Mouse (Mus musculus) splenic B cell, adult 2 months (primary cell): ENCODE measurements around the gene Gm4301.
"Not testable (repeated sequence)": the region's sequence is repeated elsewhere in the genome, so short reads cannot be mapped to it uniquely, and the experiment has no call there.

ENCODE experiments used
- DNase-seq: peaks from one replicate; pipeline ENCODE4 v3.0.0-alpha.2; 2011; ENCODE audit warnings: low read depth, low spot score
- H3K27me3 ChIP-seq: 2 replicates; pipeline ENCODE4 v1.6.1; 2012; ENCODE audit warnings: mild to moderate bottlenecking, low read length, moderate library complexity, mixed read lengths; ENCODE audit not compliant: control insufficient read depth, poor library complexity, insufficient read depth, severe bottlenecking
- H3K36me3 ChIP-seq: 2 replicates; pipeline ENCODE4 v1.6.1; 2012; ENCODE audit warnings: mild to moderate bottlenecking, low read length, moderate library complexity, mixed read lengths; ENCODE audit not compliant: control insufficient read depth, poor library complexity, insufficient read depth, severe bottlenecking

The Gm4301 gene

DNA sequence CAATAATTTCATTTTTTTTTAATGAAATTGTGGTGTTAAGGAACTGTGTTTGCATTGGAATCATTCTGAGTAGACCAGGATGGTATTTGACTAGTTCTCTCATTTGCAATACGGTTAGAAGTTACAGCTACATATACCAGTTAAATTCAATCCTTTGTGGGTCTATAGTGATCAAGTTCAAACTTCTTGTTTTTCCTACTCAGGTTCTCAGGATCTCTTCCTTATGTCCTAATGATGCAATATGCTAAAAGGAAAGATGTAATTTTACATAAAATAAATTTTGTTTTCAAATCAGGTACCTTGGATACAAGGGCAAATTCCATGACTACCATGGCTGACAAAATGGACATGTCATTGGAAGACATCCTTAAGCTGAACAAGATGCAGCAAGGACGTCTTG, at the start of gene Gm4301:
Gene Gm4301 (plus strand): TSS at position 301 of the 400 bp plus-strand sequence.
- H3K36me3 ChIP-seq, DNase-seq, H3K27me3 ChIP-seq: not testable (repeated sequence)

DNA sequence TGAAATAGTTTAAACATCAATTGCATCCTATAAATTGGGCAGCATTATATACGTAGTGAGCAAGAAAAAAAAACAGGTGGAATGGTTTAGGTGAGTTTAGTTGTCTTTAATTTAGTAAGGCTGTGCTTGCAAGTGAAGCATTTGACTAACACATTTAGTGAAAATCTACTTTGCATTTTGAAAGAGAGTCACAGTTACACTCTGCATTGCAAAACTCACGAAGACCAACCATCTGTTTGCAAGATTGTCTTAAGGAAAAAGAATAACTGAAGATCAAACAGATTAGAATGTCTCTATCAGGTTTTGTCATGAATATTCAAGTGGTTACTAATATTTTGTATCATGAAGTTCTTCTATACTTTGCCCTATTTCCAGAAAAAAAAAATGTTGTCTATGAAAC, 39.4 kb upstream of the Gm4301 start:
- Histone ChIP-seq H3K36me3 (no peaks in the 10 kb centered on the region), H3K27me3 (no peaks in the 10 kb centered on the region)
- no peak for DNase-seq

DNA sequence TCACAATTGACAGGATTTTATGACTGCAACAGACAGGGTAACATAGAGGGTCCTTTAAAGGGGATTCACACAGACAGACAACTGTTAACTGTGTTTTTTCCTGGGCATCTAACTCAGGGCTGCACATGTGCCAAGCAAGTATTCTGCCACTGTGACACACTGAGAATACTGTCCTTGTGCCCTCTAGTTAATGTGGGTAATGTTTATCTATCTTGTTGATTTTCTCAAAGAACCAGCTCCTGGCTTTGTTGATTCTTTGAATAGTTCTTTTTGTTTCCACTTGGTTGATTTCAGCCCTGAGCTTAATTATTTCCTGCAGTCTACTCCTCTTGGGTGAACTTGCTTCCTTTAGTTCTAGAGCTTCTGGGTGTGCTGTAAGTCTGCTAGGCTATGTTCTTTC, 35.4 kb upstream of the Gm4301 start:
- DNase-seq: not testable (repeated sequence)

DNA sequence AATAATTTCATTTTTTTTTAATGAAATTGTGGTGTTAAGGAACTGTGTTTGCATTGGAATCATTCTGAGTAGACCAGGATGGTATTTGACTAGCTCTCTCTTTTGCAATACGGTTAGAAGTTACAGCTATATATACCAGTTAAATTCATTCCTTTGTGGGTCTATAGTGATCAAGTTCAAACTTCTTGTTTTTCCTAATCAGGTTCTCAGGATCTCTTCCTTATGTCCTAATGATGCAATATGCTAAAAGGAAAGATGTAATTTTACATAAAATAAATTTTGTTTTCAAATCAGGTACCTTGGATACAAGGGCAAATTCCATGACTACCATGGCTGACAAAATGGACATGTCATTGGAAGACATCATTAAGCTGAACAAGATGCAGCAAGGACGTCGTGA, 5.1 kb downstream of the Gm4301 start, which contains the start of gene Gm4302:
Gene Gm4302 (plus strand): TSS at position 301 of the 400 bp plus-strand sequence.
- not testable (repeated sequence) for H3K36me3 ChIP-seq, DNase-seq, H3K27me3 ChIP-seq

More for the DNA sequence above, 35.4 kb upstream of the Gm4301 start:
- not testable (repeated sequence) for H3K36me3 ChIP-seq, H3K27me3 ChIP-seq

DNA sequence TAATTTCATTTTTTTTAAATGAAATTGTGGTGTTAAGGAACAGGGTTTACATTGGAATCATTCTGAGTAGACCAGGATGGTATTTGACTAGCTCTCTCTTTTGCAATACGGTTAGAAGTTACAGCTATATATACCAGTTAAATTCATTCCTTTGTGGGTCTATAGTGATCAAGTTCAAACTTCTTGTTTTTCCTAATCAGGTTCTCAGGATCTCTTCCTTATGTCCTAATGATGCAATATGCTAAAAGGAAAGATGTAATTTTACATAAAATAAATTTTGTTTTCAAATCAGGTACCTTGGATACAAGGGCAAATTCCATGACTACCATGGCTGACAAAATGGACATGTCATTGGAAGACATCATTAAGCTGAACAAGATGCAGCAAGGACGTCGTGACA, 10.2 kb downstream of the Gm4301 start, which contains the start of gene Gm4303:
Gene Gm4303 (plus strand): TSS at position 301 of the 400 bp plus-strand sequence.
- not testable (repeated sequence) for DNase-seq

DNA sequence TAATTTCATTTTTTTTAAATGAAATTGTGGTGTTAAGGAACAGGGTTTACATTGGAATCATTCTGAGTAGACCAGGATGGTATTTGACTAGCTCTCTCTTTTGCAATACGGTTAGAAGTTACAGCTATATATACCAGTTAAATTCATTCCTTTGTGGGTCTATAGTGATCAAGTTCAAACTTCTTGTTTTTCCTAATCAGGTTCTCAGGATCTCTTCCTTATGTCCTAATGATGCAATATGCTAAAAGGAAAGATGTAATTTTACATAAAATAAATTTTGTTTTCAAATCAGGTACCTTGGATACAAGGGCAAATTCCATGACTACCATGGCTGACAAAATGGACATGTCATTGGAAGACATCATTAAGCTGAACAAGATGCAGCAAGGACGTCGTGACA, 15.3 kb downstream of the Gm4301 start, which contains the start of gene Gm4305:
Gene Gm4305 (plus strand): TSS at position 301 of the 400 bp plus-strand sequence.
- DNase-seq, H3K27me3 ChIP-seq, H3K36me3 ChIP-seq: not testable (repeated sequence)

More for the DNA sequence above, 10.2 kb downstream of the Gm4301 start, which contains the start of gene Gm4303:
- H3K36me3 ChIP-seq, H3K27me3 ChIP-seq: not testable (repeated sequence)

DNA sequence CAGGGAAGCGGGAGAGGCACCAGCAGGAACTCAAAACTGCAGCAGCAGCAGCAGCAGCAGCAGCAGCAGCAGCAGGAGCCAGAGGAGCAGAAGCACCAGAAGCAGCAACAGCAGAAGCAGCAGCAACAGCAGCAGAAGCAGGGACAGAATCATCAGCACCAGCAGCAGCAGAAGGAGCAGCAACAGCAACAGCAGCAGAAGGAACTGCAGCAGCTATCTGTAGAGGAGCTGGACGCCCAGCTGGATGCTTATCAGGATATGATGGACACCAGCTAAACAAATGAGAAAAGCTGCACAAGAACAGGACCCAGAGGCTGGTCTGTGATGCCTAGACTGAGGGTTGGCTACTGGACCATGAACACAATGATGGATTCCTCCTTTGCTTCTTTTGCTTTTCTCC, 21.4 kb downstream of the Gm4301 start:
- not testable (repeated sequence) for H3K27me3 ChIP-seq, DNase-seq, H3K36me3 ChIP-seq

DNA sequence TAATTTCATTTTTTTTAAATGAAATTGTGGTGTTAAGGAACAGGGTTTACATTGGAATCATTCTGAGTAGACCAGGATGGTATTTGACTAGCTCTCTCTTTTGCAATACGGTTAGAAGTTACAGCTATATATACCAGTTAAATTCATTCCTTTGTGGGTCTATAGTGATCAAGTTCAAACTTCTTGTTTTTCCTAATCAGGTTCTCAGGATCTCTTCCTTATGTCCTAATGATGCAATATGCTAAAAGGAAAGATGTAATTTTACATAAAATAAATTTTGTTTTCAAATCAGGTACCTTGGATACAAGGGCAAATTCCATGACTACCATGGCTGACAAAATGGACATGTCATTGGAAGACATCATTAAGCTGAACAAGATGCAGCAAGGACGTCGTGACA, 25.6 kb downstream of the Gm4301 start, which contains the start of gene Gm4307:
Gene Gm4307 (plus strand): TSS at position 301 of the 400 bp plus-strand sequence.
- not testable (repeated sequence) for H3K27me3 ChIP-seq, H3K36me3 ChIP-seq, DNase-seq

DNA sequence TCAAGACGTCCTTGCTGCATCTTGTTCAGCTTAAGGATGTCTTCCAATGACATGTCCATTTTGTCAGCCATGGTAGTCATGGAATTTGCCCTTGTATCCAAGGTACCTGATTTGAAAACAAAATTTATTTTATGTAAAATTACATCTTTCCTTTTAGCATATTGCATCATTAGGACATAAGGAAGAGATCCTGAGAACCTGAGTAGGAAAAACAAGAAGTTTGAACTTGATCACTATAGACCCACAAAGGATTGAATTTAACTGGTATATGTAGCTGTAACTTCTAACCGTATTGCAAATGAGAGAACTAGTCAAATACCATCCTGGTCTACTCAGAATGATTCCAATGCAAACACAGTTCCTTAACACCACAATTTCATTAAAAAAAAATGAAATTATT, 47.0 kb downstream of the Gm4301 start, which contains the start of gene Gm4312:
Gene Gm4312 (minus strand): TSS at position 101 of the 400 bp plus-strand sequence.
- DNase-seq, H3K36me3 ChIP-seq, H3K27me3 ChIP-seq: not testable (repeated sequence)
